In genomic region chr10:81491018-81491417, GRCm38 (mm10) we compare ENCODE assay signal across 18 mouse cellular contexts. TPM values are rescaled to one million over a fixed set of nuclear protein-coding genes. Genes with fewer than 3 reads are reported as not detected.
"Had no signal": no experiment of that assay in that cellular context is flagged by ENCODE, and none has a peak within 500 bp of the region (broad histone marks: within the 10 kb centered on the region; RNA-seq: fewer than 3 reads in every experiment).

No protein-coding gene starts in this region.

- H3K4me2 ChIP-seq: lung, embryonic 14.5 days; midbrain, embryonic 12.5 days; neural tube, embryonic 13.5 days; neural tube, embryonic 15.5 days had no signal

- H3K27me3 ChIP-seq: midbrain, embryonic 12.5 days; neural tube, embryonic 13.5 days; neural tube, embryonic 15.5 days had no signal

- H3K4me3 ChIP-seq: midbrain, embryonic 10.5 days; midbrain, embryonic 12.5 days; myocyte; neural tube, embryonic 13.5 days; neural tube, embryonic 15.5 days had no signal

- H3K9ac ChIP-seq: lung, embryonic 14.5 days; midbrain, embryonic 12.5 days; neural tube, embryonic 13.5 days; neural tube, embryonic 15.5 days had no signal

- H3K9me3 ChIP-seq: midbrain, embryonic 10.5 days; midbrain, embryonic 12.5 days; neural tube, embryonic 13.5 days; neural tube, embryonic 15.5 days had no signal

- H3K27ac ChIP-seq: midbrain, embryonic 10.5 days; midbrain, embryonic 12.5 days; neural tube, embryonic 13.5 days; neural tube, embryonic 15.5 days had no signal

- ATAC-seq: midbrain, embryonic 16.5 days had no signal

- DNase-seq: lung, adult 18-20 months; lung, embryonic 14.5 days; lung, postnatal 10 days; lung, postnatal 4 days; midbrain, embryonic 14.5 days; retina, postnatal 1 day; right cerebral cortex, adult 18-20 months; right cerebral cortex, postnatal 4 days; spleen, adult 18-20 months; thymus, adult 18-20 months; thymus, postnatal 14 days; thymus, postnatal 36 days had no signal

RNA-seq across cellular contexts. Expression of gene S1pr4, which starts 8.9 kb away (rescaled TPM):
- polyA plus RNA-seq: myocyte had no signal

RNA-seq across cellular contexts. Expression of gene Gna15, which starts 33.0 kb away (rescaled TPM):
- polyA plus RNA-seq: myocyte had no signal
